Mouse (Mus musculus): ENCODE results near the gene Gcnt2.

- TF ChIP-seq POLR2A (IDR thresholded peaks at IDR 0.05; ENCODE audit: borderline replicate concordance, extremely low read depth, insufficient read depth, insufficient read length, poor library complexity, severe bottlenecking) (no peak), CTCF (IDR thresholded peaks at IDR 0.05; ENCODE audit: borderline replicate concordance, extremely low read depth, insufficient read depth, insufficient read length) (no peak)
These were observed 108.1 kb downstream of the Gcnt2 start for GRCm38 (mm10) chr13:40967609-40968008.

Data from brain, embryonic 14.5 days (tissue).